Mouse (Mus musculus): Measurements from ENCODE around the gene Abcb8. TPM values are rescaled to one million over a fixed set of nuclear protein-coding genes. Genes with fewer than 3 reads are reported as not detected.

Gene Abcb8
- polyA plus RNA-seq (2015; fragmentation: Nextera tagmentation; extraction: Ambion mirVana), result 49.9 and 59.5 TPM in 2 replicates

GRCm38 (mm10) chr5:24393392-24393997 is at the start of gene Abcb8:
Gene Abcb8, plus strand, starts transcription at chr5:24393663.
- Histone ChIP-seq H3K4me1 (peaks cover 10% of the 10 kb centered on the region; the same call in 1 of the 2 replicates), H3K9me3 (no peaks in the 10 kb centered on the region), H3K27ac (peak within 1 kb of the TSS; percentile 83), H3K4me2 (peak within 1 kb of the TSS; percentile 75), H3K27me3 (replicated peaks) (no peaks in the 10 kb centered on the region), H3K4me3 (replicated peaks) (peak within 1 kb of the TSS; percentile 58), H3K36me3 (no peaks in the 10 kb centered on the region), H3K9ac (peak within 1 kb of the TSS; percentile 44; the same call in 1 of the 2 replicates)
- 23% methylated on average over 7 of the region's 7 CpGs for WGBS
- no peak for ATAC-seq (ENCODE audit: insufficient read depth, low FRiP score, low read depth)

GRCm38 (mm10) chr5:24343977-24344436 is 49.5 kb upstream of the Abcb8 start:
- 22% methylated on average over 2 of the region's 2 CpGs for WGBS

GRCm38 (mm10) chr5:24344477-24345051 is 48.9 kb upstream of the Abcb8 start:
- 15% methylated on average over 12 of the region's 12 CpGs for WGBS
- Histone ChIP-seq H3K36me3 (no peaks in the 10 kb centered on the region), H3K27me3 (replicated peaks) (0 out of 2 replicates have a peak, but pooled peaks cover 3% of the 10 kb centered on the region), H3K4me1 (peaks cover 58% of the 10 kb centered on the region), H3K9ac (no peak overlapping the region), H3K27ac (peak overlapping the region; percentile 71), H3K4me2 (peak overlapping the region; percentile 29), H3K9me3 (no peaks in the 10 kb centered on the region), H3K4me3 (replicated peaks) (no peak overlapping the region)
- peak; percentile 64; the same call in 1 of the 2 replicates for ATAC-seq (ENCODE audit: insufficient read depth, low FRiP score, low read depth)

More at GRCm38 (mm10) chr5:24343977-24344436, 49.5 kb upstream of the Abcb8 start:
- Histone ChIP-seq H3K36me3 (no peaks in the 10 kb centered on the region), H3K4me1 (peaks cover 53% of the 10 kb centered on the region), H3K4me3 (replicated peaks) (no peak overlapping the region), H3K9ac (no peak overlapping the region), H3K4me2 (peak overlapping the region; percentile 29), H3K27me3 (replicated peaks) (0 out of 2 replicates have a peak, but pooled peaks cover under 1% of the 10 kb centered on the region), H3K9me3 (no peaks in the 10 kb centered on the region), H3K27ac (peak overlapping the region; percentile 71)
- ATAC-seq (ENCODE audit: insufficient read depth, low FRiP score, low read depth), result no peak

- Histone ChIP-seq H3K9ac (no peak overlapping the region), H3K36me3 (no peaks in the 10 kb centered on the region), H3K4me3 (replicated peaks) (no peak overlapping the region), H3K27ac (no peak overlapping the region), H3K9me3 (no peaks in the 10 kb centered on the region), H3K4me1 (peaks cover 71% of the 10 kb centered on the region), H3K27me3 (replicated peaks) (peaks cover 8% of the 10 kb centered on the region; the same call in 1 of the 2 replicates), H3K4me2 (no peak overlapping the region)
- 82% methylated on average over 7 of the region's 7 CpGs for whole genome bisulfite sequencing
- no peak for ATAC-seq (ENCODE audit: insufficient read depth, low FRiP score, low read depth)
Measured at GRCm38 (mm10) chr5:24346313-24346712, 47.1 kb upstream of the Abcb8 start.

- Histone ChIP-seq H3K9ac (no peak overlapping the region), H3K27me3 (replicated peaks) (peaks cover 8% of the 10 kb centered on the region; the same call in 1 of the 2 replicates), H3K27ac (0 out of 2 replicates have a peak overlapping the region, but pooled peaks have one; percentile 41), H3K36me3 (no peaks in the 10 kb centered on the region), H3K4me1 (peaks cover 72% of the 10 kb centered on the region), H3K4me3 (replicated peaks) (no peak overlapping the region), H3K9me3 (no peaks in the 10 kb centered on the region), H3K4me2 (peak overlapping the region; percentile 97)
- 29% methylated on average over 7 of the region's 7 CpGs for WGBS
- no peak for ATAC-seq (ENCODE audit: insufficient read depth, low FRiP score, low read depth)
Measured at GRCm38 (mm10) chr5:24347186-24347875, 46.1 kb upstream of the Abcb8 start.

GRCm38 (mm10) chr5:24348128-24348527 is 45.3 kb upstream of the Abcb8 start:
- H3K27ac ChIP-seq, result peak overlapping the region; percentile 41; the same call in 1 of the 2 replicates
- peak overlapping the region; percentile 97 for H3K4me2 ChIP-seq
- H3K9me3 ChIP-seq, result no peaks in the 10 kb centered on the region
- peaks cover 8% of the 10 kb centered on the region; the same call in 1 of the 2 replicates for H3K27me3 ChIP-seq (replicated peaks)
- H3K36me3 ChIP-seq, result no peaks in the 10 kb centered on the region
- peak overlapping the region; percentile 45 for H3K4me3 ChIP-seq (replicated peaks)
- peak; percentile 40 for ATAC-seq (ENCODE audit: insufficient read depth, low FRiP score, low read depth)
- peaks cover 73% of the 10 kb centered on the region for H3K4me1 ChIP-seq
- under 1% methylated on average over 40 of the region's 41 CpGs for WGBS
- H3K9ac ChIP-seq, result no peak overlapping the region

DNA sequence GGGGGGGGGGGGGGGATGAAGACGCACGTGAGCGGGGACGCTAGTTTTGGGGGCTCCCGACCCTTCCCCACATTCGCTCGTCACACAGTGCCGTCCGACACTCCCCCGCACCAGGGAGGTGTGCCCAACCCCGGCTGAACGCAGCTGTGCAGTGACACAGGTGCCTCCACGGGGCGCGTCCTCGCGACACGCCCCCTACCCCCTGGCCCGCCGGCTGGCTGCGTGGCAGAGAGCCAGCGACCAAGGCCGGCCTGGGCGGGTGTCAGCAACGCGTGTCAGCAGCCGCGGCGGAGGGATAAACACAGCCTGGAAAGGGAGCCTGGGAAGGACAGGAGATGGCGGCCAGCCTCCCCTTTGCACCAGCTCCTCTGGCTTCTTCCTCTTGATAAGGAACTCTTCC is 44.9 kb upstream of the Abcb8 start:
- Histone ChIP-seq H3K4me2 (peak overlapping the region; percentile 97), H3K27me3 (replicated peaks) (peaks cover 8% of the 10 kb centered on the region; the same call in 1 of the 2 replicates), H3K4me3 (replicated peaks) (peak overlapping the region; percentile 45), H3K4me1 (peaks cover 71% of the 10 kb centered on the region), H3K9me3 (no peaks in the 10 kb centered on the region), H3K36me3 (no peaks in the 10 kb centered on the region), H3K9ac (0 out of 2 replicates have a peak overlapping the region, but pooled peaks have one; percentile 10), H3K27ac (peak overlapping the region; percentile 41; the same call in 1 of the 2 replicates)
- 2% methylated on average over 26 of the region's 30 CpGs for WGBS
- ATAC-seq (ENCODE audit: insufficient read depth, low FRiP score, low read depth), result no peak

- H3K9ac ChIP-seq, result no peak overlapping the region
- peaks cover 57% of the 10 kb centered on the region for H3K4me1 ChIP-seq
- peaks cover 11% of the 10 kb centered on the region; the same call in 1 of the 2 replicates for H3K27me3 ChIP-seq (replicated peaks)
- no peaks in the 10 kb centered on the region for H3K9me3 ChIP-seq
- H3K4me2 ChIP-seq, result peak overlapping the region; percentile 92
- peak overlapping the region; percentile 75 for H3K4me3 ChIP-seq (replicated peaks)
- no peak for ATAC-seq (ENCODE audit: insufficient read depth, low FRiP score, low read depth)
- no peaks in the 10 kb centered on the region for H3K36me3 ChIP-seq
- WGBS, result 50% methylated on average over 3 of the region's 3 CpGs
- no peak overlapping the region for H3K27ac ChIP-seq
Measured at GRCm38 (mm10) chr5:24350073-24350472, 43.4 kb upstream of the Abcb8 start.

- no peak for ATAC-seq (ENCODE audit: insufficient read depth, low FRiP score, low read depth)
- Histone ChIP-seq H3K9ac (peak overlapping the region; percentile 76; the same call in 1 of the 2 replicates), H3K27ac (peak overlapping the region; percentile 85), H3K4me1 (peaks cover 55% of the 10 kb centered on the region), H3K4me2 (peak overlapping the region; percentile 92), H3K9me3 (no peaks in the 10 kb centered on the region), H3K27me3 (replicated peaks) (peaks cover 11% of the 10 kb centered on the region; the same call in 1 of the 2 replicates), H3K36me3 (no peaks in the 10 kb centered on the region), H3K4me3 (replicated peaks) (peak overlapping the region; percentile 75)
- WGBS, result 37% methylated on average over 15 of the region's 15 CpGs
Measured at GRCm38 (mm10) chr5:24350531-24351250, 42.8 kb upstream of the Abcb8 start.

- peak within 1 kb of the TSS; percentile 76 for H3K9ac ChIP-seq
- H3K4me2 ChIP-seq, result peak within 1 kb of the TSS; percentile 92
- H3K4me1 ChIP-seq, result peaks cover 55% of the 10 kb centered on the region
- WGBS, result 1% methylated on average over 44 of the region's 53 CpGs
- H3K27me3 ChIP-seq (replicated peaks), result peaks cover 11% of the 10 kb centered on the region; the same call in 1 of the 2 replicates
- H3K27ac ChIP-seq, result peak within 1 kb of the TSS; percentile 96
- ATAC-seq (ENCODE audit: insufficient read depth, low FRiP score, low read depth), result peak; percentile 5; the same call in 1 of the 2 replicates
- H3K9me3 ChIP-seq, result no peaks in the 10 kb centered on the region
- no peaks in the 10 kb centered on the region for H3K36me3 ChIP-seq
- peak within 1 kb of the TSS; percentile 75 for H3K4me3 ChIP-seq (replicated peaks)
Measured at GRCm38 (mm10) chr5:24351278-24351677, 42.2 kb upstream of the Abcb8 start, which contains the start of gene Kcnh2. Gene Kcnh2, minus strand, starts transcription at chr5:24351604.

DNA sequence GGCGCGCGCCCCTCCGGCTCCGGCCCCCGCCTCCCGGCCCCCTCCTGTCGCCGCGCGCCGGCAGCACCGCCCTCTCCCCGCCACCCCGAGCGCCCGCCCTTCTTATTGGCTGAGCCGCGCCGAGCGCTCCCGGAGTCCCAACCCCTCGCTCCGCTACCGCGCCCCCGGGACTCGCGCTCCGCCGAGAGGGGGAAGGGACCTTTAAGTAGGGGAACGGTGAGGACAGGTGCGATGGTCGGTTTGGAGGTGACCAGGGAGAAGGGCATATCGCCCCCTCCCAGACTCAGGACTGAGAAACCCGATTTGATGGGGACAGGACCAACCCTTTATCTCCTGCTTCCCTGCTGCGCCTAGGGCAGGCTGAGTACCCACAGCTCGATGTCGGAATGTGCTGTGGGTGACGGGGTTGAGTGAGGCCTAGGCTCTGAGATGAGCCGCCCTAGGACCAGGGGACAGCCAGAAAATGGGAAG is 41.7 kb upstream of the Abcb8 start:
- H3K36me3 ChIP-seq, result no peaks in the 10 kb centered on the region
- peak; percentile 68 for ATAC-seq (ENCODE audit: insufficient read depth, low FRiP score, low read depth)
- H3K4me3 ChIP-seq (replicated peaks), result peak overlapping the region; percentile 75
- peak overlapping the region; percentile 96 for H3K27ac ChIP-seq
- peaks cover 55% of the 10 kb centered on the region for H3K4me1 ChIP-seq
- H3K27me3 ChIP-seq (replicated peaks), result peaks cover 11% of the 10 kb centered on the region; the same call in 1 of the 2 replicates
- under 1% methylated on average over 31 of the region's 41 CpGs for WGBS
- no peaks in the 10 kb centered on the region for H3K9me3 ChIP-seq
- H3K9ac ChIP-seq, result no peak overlapping the region; the same call in 1 of the 2 replicates
- peak overlapping the region; percentile 92 for H3K4me2 ChIP-seq

All from stomach, embryonic 15.5 days (tissue).